Mouse (Mus musculus): ENCODE measurements around the gene Rpl27a.

DNA sequence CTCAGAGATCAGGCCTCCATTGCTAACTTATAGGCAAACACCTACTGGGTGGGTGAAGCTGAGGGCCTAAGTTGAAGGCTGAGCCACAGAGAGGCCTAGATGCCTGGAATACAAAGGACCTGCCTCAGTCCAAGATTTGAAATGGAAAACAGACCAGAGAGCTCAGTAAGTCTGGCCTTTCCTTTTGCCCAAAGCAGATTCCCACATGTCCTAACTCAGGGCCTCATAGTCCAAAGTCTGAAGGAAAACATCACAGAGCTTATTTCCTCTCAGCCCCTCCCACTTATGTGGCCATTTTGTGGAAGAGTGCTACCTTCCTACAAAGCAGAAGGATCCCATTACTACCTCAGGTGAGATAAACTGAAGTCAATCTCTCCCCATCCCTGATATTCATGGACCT lies 22.0 kb downstream of the Rpl27a start:
- TF ChIP-seq CTCF (conservative IDR thresholded peaks at IDR 0.05; ENCODE audit: low read length) (no peak), POU5F1 (IDR thresholded peaks at IDR 0.05; ENCODE audit: borderline replicate concordance, low read length) (no peak)
